Comparison of ENCODE assay signal across 22 mouse cellular contexts in the genomic region with DNA sequence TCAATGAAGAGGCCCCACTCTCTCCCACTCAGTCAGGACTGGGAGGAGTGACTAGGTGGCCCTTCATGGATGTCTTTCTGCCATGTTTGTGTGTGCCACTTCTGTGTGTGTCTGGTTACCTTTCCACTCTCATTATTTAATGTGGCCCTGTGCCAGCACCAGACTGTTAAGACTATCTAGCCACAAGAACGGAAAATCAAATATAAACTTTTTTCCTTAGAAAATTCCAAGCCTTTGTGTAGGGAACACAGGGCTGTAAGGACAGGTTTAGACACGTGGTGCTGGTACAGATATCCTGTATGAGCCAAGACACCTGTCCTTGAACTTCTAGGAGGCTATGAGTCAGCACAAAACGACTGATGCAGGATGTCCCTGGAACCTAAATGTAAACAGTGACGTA.
A peak's percentile ranks its signal among the peaks of the same experiment; 100 is the strongest.
DNase-seq lines count a peak whose midpoint lies in the region; ATAC-seq and TF ChIP-seq lines count a peak whose summit lies in the region.
"Had no signal": no experiment of that assay in that cellular context is flagged by ENCODE, and none has a peak within 500 bp of the region (broad histone marks: within the 10 kb centered on the region; RNA-seq: fewer than 3 reads in every experiment).

No protein-coding gene starts in this region.

- no peaks in the 10 kb centered on the region for H3K4me1 ChIP-seq in liver, adult 2 months (ENCODE audit: control insufficient read depth, insufficient read depth, low read length)
- H3K4me1 ChIP-seq in liver, embryonic 11.5 days (replicated peaks; ENCODE audit: control insufficient read depth, insufficient read depth, low read length), result no peaks in the 10 kb centered on the region
- H3K4me1 ChIP-seq in limb, embryonic 10.5 days, result no peaks in the 10 kb centered on the region
- no peaks in the 10 kb centered on the region; the same call in 1 of the 2 replicates for H3K4me1 ChIP-seq in stomach, embryonic 16.5 days (ENCODE audit: control insufficient read depth, insufficient read depth, low read length)
- H3K4me1 ChIP-seq: embryonic facial prominence, embryonic 13.5 days; forebrain, embryonic 13.5 days; heart, embryonic 10.5 days; hindbrain, embryonic 15.5 days; limb, embryonic 13.5 days had no signal

- DNase-seq in adrenal gland, adult (ENCODE audit: inconsistent age in 2 of 2, low spot score in 1 of 2), result peak; percentile 16 to 58
- no peak for DNase-seq in adrenal gland, postnatal 25 days
- DNase-seq in liver, adult 2 months (ENCODE audit: extremely low read depth, low read depth, low spot score), result peak; percentile 42
- no peak for DNase-seq in liver, embryonic 11.5 days (ENCODE audit: low spot score)
- DNase-seq in limb, embryonic 10.5 days (ENCODE audit: low spot score), result peak; percentile 7
- no peak for DNase-seq in retina, postnatal 1 day
- DNase-seq: cerebellum, adult 2 months; cerebellum, postnatal 25 days; gastrocnemius, adult 2 months; kidney, adult 9 months; kidney, postnatal 14 days; right cerebral cortex, adult 18-20 months; thymus, postnatal 25 days had no signal

- ATAC-seq in liver, embryonic 11.5 days (replicated peaks; ENCODE audit: low FRiP score), result no peak
- ATAC-seq in stomach, embryonic 16.5 days (ENCODE audit: insufficient read depth, low FRiP score), result peak; percentile 81; the same call in 1 of the 2 replicates
- ATAC-seq: forebrain, embryonic 13.5 days had no signal

- no peaks in the 10 kb centered on the region for H3K36me3 ChIP-seq in liver, adult 2 months (ENCODE audit: control insufficient read depth, insufficient read depth, low read length)
- no peaks in the 10 kb centered on the region for H3K36me3 ChIP-seq in liver, embryonic 11.5 days (ENCODE audit: control insufficient read depth, insufficient read depth, low read length)
- no peaks in the 10 kb centered on the region for H3K36me3 ChIP-seq in limb, embryonic 10.5 days
- H3K36me3 ChIP-seq in stomach, embryonic 16.5 days (ENCODE audit: control insufficient read depth, insufficient read depth, low read length), result no peaks in the 10 kb centered on the region
- H3K36me3 ChIP-seq: embryonic facial prominence, embryonic 13.5 days; heart, embryonic 10.5 days; hindbrain, embryonic 15.5 days; limb, embryonic 13.5 days had no signal

- no peaks in the 10 kb centered on the region for H3K9me3 ChIP-seq in liver, embryonic 11.5 days (ENCODE audit: control insufficient read depth, low read length)
- no peaks in the 10 kb centered on the region for H3K9me3 ChIP-seq in limb, embryonic 10.5 days (replicated peaks)
- H3K9me3 ChIP-seq in stomach, embryonic 16.5 days (replicated peaks; ENCODE audit: control insufficient read depth, low read length), result no peaks in the 10 kb centered on the region
- H3K9me3 ChIP-seq: embryonic facial prominence, embryonic 13.5 days; heart, embryonic 10.5 days; hindbrain, embryonic 15.5 days; limb, embryonic 13.5 days had no signal

- no peak overlapping the region for H3K4me3 ChIP-seq in liver, adult 2 months (ENCODE audit: insufficient read depth, low read depth, low read length)
- H3K4me3 ChIP-seq in liver, embryonic 11.5 days (ENCODE audit: low read depth, low read length), result no peak overlapping the region
- H3K4me3 ChIP-seq in limb, embryonic 10.5 days, result no peak overlapping the region
- H3K4me3 ChIP-seq in stomach, embryonic 16.5 days (replicated peaks; ENCODE audit: low read length), result no peak overlapping the region
- H3K4me3 ChIP-seq: embryonic facial prominence, embryonic 13.5 days; forebrain, embryonic 13.5 days; gastrocnemius, adult 2 months; heart, embryonic 10.5 days; hindbrain, embryonic 15.5 days; layer of hippocampus, adult 2 months; limb, embryonic 13.5 days had no signal

- no peak for TF ChIP-seq CTCF in liver, adult 2 months (IDR thresholded peaks at IDR 0.05; ENCODE audit: low read depth, low read length)

- no peaks in the 10 kb centered on the region for H3K27me3 ChIP-seq in liver, adult 2 months (ENCODE audit: control insufficient read depth, insufficient read depth, low read length)
- no peaks in the 10 kb centered on the region for H3K27me3 ChIP-seq in liver, embryonic 11.5 days (replicated peaks; ENCODE audit: control insufficient read depth, insufficient read depth, low read length)
- no peaks in the 10 kb centered on the region for H3K27me3 ChIP-seq in limb, embryonic 10.5 days (ENCODE audit: low read depth, poor library complexity, severe bottlenecking)
- H3K27me3 ChIP-seq in stomach, embryonic 16.5 days (ENCODE audit: control insufficient read depth, insufficient read depth, low read length), result no peaks in the 10 kb centered on the region
- H3K27me3 ChIP-seq: embryonic facial prominence, embryonic 13.5 days; hindbrain, embryonic 15.5 days; limb, embryonic 13.5 days had no signal

- no peak overlapping the region for H3K4me2 ChIP-seq in liver, embryonic 11.5 days
- no peak overlapping the region for H3K4me2 ChIP-seq in stomach, embryonic 16.5 days (ENCODE audit: low read depth, low read length)
- H3K4me2 ChIP-seq: embryonic facial prominence, embryonic 13.5 days; forebrain, embryonic 13.5 days; hindbrain, embryonic 15.5 days; limb, embryonic 13.5 days; midbrain, embryonic 11.5 days had no signal

- no peak overlapping the region for H3K27ac ChIP-seq in liver, adult 2 months (replicated peaks; ENCODE audit: insufficient read depth, low read depth, low read length)
- H3K27ac ChIP-seq in liver, embryonic 11.5 days (ENCODE audit: low read depth, low read length), result no peak overlapping the region
- no peak overlapping the region for H3K27ac ChIP-seq in limb, embryonic 10.5 days
- H3K27ac ChIP-seq in stomach, embryonic 16.5 days (ENCODE audit: low read length), result no peak overlapping the region
- H3K27ac ChIP-seq: embryonic facial prominence, embryonic 13.5 days; forebrain, embryonic 13.5 days; gastrocnemius, adult 2 months; heart, embryonic 10.5 days; hindbrain, embryonic 15.5 days; layer of hippocampus, adult 2 months; limb, embryonic 13.5 days; liver, embryonic 14.5 days had no signal

- WGBS in liver, adult 2 months, result 26% methylated on average over 4 of the region's 4 CpGs
- 69% methylated on average over 4 of the region's 4 CpGs for WGBS in liver, embryonic 11.5 days
- WGBS in limb, embryonic 10.5 days, result 83% methylated on average over 4 of the region's 4 CpGs
- 22% methylated on average over 4 of the region's 4 CpGs for WGBS in stomach, embryonic 16.5 days

- H3K79me2 ChIP-seq in liver, adult 2 months (ENCODE audit: control insufficient read depth, insufficient read depth, low read length), result no peaks in the 10 kb centered on the region

- H3K9ac ChIP-seq in liver, adult 2 months (ENCODE audit: low read depth, low read length), result no peak overlapping the region
- no peak overlapping the region for H3K9ac ChIP-seq in liver, embryonic 11.5 days (ENCODE audit: low read depth, low read length)
- no peak overlapping the region for H3K9ac ChIP-seq in stomach, embryonic 16.5 days (ENCODE audit: low read length)
- H3K9ac ChIP-seq: embryonic facial prominence, embryonic 13.5 days; forebrain, embryonic 13.5 days; hindbrain, embryonic 15.5 days; limb, embryonic 13.5 days; liver, embryonic 14.5 days had no signal

- no peak for TF ChIP-seq POLR2A in liver, adult 2 months (IDR thresholded peaks at IDR 0.05; ENCODE audit: extremely low read depth, insufficient read depth, low read length)

Comparison
In these comparisons a context has a peak if more than half of its experiments do, and no peak if none do; other contexts are left out.
1. DNase-seq: peak in adrenal gland, adult (2 of 2), liver, adult 2 months (single experiment) and limb, embryonic 10.5 days (single experiment); none in adrenal gland, postnatal 25 days (single experiment), liver, embryonic 11.5 days (single experiment) and retina, postnatal 1 day (single experiment).